Mouse (Mus musculus): ENCODE measurements around the gene Ntng1.

Gene Ntng1

DNA sequence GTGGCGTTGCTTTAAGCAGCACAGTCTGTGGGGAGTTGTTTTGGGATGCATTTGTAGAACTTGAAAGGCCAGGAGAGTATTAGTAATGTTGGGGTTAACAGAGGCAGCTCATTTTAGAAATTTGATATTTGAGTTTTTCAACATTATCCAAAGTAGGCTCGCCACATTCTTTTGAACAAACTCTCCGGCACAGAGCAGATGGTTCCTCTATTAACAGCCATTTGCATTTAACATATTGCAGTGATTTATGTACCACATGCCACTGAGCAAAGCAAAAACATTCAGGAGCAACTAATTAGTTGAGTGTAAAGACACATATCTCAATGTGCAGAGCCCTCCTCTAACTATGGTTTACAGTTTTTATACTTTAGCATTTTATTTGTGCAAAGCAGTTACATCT lies 224.8 kb downstream of the Ntng1 start:
- no peak for DNase-seq (ENCODE audit: low spot score)

DNA sequence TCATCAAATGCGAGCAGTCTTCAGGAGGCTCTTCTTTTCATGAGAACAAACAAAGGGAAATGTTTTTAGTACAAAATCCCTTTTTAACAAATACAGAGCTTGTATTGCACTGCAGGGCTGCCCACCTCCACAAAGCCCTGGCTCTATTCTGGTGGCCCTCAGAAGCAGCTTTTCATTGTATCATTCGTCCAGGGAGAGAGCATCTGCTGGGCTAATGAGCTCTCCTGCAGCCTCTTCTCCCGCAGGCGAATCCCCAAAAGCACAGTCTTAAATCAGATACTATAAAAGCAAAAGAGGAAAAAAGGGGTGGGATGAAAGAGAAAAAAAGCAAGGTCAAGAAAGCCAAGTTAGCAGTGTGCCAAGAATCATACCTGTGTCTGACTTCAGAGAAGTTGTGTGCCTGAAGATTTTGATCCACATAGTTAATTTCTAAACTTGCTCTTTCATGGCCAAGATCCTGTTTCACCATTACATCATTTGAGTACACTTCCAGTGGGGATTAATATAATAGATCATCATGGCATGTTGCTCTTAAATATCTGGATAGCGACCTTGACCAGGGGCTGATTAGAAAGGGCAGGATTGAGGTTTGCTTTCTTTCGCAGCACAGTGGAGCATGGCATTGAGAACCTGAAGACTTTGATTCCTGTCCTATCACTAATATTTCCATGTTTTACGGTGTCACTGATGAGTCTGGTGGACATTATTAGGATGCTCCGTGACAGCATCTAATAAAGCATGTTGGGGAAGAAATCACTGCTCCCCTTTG lies 225.7 kb downstream of the Ntng1 start:
- no peak for DNase-seq (ENCODE audit: low spot score)

DNA sequence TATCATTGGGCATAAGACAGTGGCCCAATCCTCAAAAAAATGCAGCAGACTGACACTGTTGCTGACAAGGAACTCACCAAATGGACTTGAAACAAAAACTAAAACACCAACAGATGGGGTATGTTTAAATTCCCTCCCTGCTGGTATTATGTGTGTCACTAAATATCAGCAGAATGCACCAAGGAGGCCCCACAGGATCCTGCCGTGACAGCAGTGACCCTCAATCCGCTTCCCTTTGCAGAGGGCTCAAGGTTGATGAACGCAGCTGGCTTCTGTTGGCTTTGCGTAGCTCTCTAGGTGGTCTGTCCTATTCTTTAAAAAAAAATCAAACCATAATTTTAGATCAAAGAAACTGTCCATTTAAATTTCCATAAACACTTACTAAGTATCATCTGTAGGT lies 226.7 kb downstream of the Ntng1 start:
- DNase-seq (ENCODE audit: low spot score): no peak

DNA sequence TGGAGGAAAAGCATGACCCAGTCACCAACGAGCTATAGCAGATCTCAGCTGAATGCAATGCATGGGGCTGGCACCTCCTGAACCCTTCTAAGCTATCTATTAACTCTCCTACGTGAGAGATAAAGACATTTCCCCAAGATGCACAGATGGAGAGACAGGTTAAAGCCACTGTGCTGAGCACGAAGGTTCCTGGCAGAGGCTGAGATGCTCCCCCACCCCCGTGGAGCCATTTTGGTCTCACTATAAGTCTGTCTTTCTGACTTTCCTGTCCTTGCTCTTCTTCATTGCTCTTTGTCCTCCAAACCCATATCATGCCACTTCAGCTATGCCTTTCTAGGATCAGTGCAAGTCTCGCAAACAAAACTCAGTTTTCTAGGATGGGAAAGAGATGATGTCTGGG lies 229.6 kb downstream of the Ntng1 start:
- no peak for DNase-seq (ENCODE audit: low spot score)

DNA sequence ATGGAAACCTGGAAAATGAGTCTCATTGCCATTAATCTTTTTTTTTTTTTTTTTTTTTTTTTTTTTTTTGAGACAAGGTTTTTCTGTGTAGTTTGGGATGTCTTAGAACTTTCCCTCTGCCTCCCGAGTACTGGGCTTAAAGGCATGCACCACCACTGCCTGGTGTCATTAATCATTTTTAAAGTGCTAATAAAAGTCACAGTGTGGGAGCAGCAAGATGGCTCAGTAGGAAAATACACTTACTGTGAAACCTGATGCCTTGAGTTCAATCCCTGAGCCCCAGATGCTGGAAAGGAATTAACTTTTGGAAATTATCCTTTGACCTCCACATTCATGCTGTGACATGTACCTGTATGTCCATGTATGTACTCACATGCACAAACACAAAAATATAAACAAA lies 253.2 kb downstream of the Ntng1 start:
- DNase-seq (ENCODE audit: low spot score): no peak

DNA sequence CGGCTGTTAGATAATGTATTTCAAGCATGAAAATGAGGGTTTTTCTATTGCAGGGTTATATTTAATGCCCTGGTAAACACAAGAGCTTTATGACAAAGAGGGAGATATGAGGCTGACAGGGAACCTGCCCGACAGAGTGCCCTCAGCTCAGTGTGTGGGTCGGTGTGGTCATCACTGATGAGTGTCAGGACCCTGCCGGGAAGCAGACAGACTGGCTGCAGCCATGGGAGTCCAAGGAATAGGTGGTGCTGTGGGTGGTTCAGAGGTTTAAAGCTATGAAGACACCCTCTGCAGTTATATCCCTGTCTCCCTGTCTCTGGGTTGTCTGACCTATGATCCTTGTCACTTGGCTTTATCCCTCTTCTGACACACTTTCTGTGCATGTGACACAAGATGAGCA lies 258.1 kb downstream of the Ntng1 start:
- no peak for DNase-seq (ENCODE audit: low spot score)

DNA sequence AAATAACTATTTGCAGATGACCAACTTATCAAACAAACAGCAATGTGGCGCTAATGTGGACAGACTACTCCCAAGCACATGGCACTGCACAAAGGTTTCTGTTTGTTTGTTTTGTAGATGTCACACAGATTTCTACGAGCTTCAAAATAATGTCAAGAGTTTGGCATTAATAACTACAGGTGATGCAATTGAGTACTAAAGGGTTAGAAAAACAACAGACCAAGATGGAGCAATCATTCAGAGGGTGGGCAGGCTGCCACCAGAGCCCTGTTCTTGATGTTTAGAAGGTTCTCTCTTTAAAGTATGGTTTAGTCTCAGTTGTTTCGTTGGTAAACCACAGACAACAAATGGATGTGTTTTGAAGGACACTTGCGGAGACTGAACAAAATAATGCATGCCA lies 264.8 kb downstream of the Ntng1 start:
- DNase-seq (ENCODE audit: low spot score): no peak

DNA sequence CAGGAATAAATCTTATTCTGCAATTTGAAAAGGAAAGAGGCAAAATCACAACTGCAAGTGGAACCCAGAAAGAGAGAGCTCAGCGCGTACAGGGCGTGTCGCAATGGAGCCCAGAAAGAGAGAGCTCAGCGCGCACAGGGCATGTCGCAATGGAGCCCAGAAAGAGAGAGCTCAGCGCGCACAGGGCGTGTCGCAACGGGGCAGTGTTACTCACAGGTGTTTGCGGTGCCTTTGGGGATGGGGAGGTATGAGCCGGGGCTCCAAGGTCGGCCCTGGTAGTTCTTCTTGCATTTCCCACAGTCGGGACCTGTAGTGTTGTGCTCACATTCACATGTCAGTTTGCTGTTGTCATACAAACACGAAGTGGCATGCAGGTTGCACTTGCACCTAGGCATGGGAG lies 271.8 kb downstream of the Ntng1 start:
- DNase-seq (ENCODE audit: low spot score): no peak

DNA sequence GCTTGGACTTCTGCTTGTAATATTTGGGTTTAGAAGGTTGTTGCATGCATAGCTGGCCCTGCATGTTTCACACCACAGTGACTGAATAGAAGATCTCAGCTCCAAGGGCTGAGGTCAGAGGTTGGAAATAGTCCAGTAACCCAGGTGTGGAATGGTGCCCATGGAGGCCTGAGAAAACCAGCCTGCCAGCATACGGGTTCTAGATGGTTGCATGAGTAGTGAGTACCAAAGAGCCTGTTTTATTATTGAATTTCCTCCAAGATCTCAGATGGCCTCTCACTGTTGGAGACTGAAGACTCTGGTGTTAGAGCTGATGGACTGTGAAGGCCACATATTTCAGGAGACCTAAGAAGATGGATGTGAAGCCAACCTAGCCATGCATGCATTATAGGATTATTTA lies 285.5 kb downstream of the Ntng1 start:
- no peak for DNase-seq (ENCODE audit: low spot score)

DNA sequence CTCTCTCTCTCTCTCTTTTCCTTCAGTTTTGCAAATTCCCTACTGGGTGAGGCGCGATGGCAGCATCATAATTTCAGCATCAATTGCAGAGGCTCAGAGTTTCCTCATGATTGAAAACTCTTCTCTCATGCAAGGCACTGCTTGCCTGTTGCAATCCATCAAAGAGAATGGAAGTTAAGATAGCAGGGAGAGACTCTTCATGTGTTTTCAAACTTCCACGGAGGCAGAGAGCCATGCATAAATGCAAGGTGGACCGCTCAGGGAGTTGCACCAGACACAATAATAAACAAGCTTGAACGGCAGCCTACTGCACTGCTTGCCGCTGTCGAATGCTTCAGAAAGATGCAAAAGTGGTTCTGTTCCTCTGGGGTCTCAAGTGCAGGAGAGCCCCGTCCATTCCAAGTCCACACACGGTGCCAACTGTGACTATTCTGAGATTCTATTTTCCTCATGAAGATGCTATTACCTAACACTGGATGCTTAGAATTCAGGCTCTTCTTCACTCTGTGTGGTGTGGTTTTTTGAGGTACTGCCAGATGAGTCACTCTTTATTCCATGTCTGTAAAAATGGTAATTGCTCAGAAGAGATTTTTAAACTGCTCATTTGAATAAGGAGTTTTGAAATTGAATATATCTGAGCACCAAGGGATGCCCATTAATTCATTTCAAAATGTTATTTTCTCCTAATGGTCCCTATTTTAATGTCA lies 289.2 kb downstream of the Ntng1 start:
- DNase-seq (ENCODE audit: low spot score): no peak

DNA sequence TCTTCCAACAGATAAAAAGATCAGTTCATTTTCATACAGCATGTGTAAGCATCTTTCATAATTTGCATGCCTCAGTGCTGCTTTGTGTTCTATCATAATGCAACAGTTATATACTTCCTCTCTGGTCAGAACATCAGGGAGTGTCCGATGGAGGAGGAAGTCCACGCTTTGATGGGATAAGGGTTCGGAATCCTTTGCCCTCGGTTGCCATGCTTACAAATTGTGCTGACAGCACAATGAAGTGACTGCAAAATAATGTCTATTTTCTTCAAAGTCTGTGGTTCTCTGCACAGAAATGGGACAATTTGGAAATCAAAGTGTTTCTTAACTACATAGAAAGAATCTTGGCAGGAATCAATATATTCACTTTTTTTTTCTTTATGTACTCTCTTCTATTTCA lies 297.2 kb downstream of the Ntng1 start:
- DNase-seq (ENCODE audit: low spot score): no peak

DNA sequence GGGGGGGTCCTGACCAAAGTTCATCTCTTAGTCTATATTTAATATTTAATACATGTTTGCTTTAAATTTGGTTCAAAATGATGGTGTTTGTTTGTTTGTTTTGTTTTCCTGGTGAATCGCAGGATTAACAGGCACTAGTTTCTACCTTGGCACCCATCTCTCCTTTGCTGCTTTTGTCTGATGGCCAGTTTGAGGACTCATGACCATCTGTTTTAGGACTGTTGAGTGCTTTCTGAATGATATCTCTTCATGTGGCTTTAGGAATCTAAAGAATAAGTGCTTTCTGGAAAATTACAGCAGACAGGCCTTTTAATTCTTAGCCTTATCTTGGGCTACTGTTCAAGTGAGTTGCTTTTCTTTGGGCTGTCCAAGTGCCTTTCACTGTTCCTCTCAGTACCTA lies 318.0 kb downstream of the Ntng1 start:
- DNase-seq (ENCODE audit: low spot score): no peak

DNA sequence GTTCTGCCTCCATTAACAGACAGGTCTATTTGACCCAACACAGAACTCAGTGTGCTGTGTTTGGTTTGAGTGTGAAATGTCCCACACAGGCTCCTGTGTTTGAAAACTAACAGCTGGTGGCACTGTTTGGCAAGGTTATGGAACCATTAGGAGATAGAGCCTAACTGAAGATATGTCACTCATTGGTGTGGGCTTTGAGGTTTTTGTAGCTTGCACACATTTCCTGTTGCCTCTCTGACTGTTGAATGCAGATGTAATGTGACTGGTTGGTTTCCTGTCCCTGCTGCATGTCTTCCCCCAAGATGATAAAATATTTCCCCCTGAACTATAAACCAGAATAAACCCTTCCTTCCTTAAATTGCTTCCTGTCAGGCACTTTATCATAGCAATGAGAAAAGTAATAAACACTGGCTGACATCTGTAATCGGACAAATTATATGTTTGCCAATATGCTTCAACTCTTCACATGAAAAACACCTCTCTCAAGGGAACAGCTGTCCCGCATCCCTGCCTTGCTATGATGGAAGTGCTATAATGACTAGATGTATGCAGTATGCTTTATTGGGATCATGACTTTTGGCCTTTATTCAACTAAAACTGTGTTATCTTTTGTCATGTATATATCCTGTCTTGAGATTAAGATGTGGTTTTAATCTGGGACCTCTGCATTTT lies 320.9 kb downstream of the Ntng1 start:
- no peak for DNase-seq (ENCODE audit: low spot score)

DNA sequence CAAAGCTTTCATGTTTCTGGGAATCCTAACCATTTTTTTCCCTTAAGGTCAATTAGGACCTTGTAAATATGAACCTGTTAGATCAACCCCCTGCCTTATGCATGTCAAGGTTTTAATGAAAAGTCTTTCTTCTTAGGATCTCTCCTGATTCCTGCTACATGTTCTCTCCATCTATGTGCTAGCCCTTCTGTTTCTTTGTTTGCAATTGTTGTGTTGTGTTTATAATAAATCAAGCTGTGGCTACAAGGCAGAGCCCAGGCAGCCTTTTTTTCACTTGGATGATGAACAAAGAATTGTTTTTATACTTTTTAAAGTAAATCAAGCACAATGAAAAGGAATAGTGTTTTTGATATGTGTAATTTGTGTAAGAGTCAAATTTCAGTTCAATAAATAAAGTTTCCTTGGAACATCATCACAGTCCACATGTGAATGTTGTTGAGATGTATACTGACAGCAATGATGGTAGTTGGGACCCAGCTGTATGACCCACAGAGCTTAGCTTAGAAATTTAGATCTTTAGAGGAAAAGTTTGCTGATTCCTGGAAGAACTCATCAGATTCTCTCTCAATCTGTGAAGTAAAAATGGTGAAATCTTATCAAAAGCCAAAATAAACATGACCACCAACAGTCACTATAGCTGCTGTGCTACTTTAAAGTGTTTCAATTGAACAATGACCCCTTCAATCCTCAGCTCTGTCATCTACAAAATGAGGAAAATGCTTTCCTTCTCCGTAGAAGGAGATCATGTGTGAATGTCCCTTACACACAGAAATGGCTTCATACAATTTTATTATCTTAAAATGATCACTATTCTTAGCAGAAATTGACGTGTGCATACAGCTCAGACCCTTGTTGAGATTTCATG lies 324.8 kb downstream of the Ntng1 start:
- no peak for DNase-seq (ENCODE audit: low spot score)

DNA sequence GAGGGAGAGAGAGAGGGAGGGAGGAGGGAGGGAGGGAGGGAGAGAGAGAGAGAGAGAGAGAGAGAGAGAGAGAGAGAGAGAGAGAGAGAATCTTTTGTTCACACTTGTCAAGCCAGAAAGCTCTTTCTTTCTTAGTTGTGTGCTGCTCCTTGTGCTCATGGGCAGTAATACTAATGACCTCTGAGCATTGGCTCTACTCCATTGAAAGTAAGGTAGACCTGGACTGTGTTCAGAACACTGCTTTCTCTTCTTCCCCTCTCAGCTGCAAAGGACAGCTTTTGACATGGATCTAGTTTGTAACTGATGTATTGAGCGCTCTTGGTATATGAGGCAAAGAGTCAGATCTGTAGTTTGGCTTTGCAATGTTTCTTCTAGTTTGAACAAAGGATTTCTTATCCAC lies 334.7 kb downstream of the Ntng1 start:
- DNase-seq (ENCODE audit: low spot score): no peak

DNA sequence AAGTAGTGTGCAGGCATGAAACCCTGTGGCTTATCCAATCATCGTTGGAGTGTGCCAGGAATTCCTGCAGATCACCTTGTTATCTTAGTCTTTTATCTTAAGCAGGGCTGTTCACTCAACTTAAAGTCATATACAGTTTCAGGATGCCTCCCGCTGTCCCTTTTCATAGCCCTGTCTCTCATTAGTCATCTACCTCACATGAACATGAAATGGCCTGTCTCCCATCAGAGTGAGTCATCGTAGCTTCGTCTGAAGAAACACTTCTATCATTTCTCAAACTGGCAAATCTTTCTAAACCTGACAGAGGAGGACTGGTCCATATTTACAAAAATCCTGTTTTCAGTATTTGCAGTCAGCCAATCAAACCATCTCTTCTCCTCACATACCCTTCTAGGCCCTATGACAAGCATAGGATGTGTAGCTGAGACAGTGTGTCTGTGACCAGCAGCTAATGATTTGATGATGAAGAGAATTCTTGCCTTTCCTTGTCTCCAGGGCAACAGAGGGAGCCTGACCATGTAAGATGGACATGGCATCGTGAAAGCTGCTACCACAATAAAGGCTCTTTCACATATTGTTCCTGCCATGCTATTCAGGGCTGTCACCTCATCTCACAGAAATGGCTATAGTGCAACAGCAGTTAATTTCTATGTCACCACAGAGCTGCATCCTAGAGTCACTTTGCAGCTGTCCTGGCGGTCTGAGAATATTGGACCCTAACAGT lies 336.4 kb downstream of the Ntng1 start:
- DNase-seq (ENCODE audit: low spot score): no peak

DNA sequence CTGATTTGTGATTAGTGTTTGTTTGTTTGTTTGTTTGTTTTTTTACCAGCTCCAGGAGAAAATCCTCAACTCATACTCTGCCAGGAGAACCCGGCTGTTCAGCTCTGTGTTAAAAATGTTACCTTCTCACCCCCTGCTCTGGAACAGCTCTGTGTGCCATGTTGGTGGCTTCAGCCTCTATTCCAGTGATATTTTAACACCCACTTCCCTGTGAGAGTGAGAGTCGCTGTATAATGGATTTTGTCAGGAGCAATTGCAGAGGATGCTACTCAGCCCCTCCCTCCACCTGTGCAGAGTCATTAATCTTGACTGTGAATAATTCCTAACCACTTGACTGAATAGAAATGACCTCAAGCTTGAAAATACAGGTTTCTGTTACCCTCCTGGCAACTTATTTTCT lies 339.7 kb downstream of the Ntng1 start:
- DNase-seq (ENCODE audit: low spot score): no peak

DNA sequence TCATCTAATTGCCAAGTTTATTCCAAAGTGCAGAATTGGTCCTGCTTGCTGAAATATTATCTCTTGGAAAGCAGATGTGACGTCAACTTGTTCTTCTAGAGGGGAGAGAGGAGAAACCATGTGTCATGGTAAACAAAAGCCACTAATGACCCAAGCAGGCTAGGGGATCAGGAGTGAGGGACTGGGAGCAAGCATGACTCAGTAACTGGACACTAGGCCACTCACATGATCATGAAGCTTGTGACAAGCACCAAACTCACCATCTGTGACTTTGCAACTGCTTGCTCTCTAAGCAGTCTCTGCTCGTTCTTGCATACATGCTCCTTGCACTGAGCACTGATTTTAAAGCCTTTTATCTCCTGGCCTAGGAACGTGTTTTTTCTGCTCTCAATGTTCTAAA lies 340.2 kb downstream of the Ntng1 start:
- DNase-seq (ENCODE audit: low spot score): no peak

DNA sequence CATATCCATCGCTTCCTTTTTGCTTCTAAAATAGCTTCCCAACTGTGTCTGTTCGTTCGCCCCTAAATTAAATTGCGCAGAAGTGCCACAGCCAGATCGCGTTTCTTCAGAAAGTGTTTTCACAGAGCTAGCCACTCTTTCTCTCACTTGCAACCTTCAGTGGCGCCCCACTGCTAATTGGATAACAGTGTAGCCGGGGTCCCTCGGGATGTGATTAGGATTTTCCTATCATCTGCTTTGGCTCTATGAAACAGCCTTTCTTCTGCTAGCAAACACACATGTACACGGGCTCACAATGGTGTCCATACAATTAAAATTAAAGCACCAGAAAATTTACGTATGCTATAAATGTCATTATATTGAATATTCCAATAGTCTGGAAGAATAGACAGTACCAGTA lies 346.5 kb downstream of the Ntng1 start:
- no peak for DNase-seq (ENCODE audit: low spot score)

DNA sequence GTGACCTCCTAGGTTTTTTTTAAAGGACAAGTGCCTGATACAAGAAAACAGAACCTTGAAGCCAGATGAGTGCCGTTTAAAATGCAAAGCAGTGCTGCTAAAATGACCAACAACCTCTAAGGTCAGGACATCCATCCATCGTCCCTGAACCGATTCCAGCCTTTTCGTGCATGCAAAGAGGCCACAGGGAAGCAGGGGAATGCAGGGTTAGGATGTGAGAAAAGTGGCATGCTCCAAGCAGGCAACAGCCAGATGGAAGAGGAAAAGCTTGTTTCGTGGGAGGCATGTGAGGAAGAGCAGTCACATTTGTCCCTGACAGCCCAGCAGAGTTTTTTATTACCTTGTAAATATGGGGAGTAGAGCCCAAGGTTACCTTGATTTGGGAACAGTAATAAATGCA lies 360.6 kb downstream of the Ntng1 start:
- DNase-seq (ENCODE audit: low spot score): no peak

DNA sequence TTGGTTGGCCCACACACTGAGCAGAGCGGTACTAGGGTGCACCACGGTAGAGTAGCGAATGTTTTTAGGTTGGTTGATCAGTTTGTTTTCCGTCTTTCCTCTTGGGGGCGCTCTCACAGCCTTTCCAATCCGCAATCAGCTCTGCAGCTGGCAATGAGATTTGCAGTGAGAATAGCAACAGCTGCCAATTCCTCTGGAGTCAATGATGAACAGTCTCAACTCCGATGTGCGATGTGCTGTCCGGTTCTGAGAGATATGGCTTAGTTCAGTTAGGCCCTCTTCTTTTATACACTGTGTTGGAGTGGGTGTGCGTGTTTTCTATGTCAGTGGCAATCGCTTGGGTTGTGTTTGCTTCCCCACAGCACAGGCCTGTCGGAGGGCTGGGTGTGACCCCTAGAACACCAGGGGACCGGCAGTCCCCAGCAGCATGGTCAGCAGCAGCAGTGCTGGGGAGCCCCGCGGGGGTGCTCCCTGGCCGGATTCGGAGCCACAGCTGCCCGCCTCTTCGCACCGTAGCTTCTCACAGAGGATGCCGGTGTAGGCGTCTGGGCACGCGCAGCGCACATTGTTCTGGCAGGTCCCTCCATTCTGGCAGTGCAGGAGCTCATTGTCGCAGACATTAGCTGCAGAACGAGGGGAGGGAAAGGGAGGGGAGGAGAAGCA lies 361.4 kb downstream of the Ntng1 start:
- DNase-seq (ENCODE audit: low spot score): no peak
